Mouse (Mus musculus): Measurements from ENCODE around the gene Hist1h1c.
"Not testable (repeated sequence)": the region's sequence is repeated elsewhere in the genome, so short reads cannot be mapped to it uniquely, and the experiment has no call there.

Gene Hist1h1c

DNA sequence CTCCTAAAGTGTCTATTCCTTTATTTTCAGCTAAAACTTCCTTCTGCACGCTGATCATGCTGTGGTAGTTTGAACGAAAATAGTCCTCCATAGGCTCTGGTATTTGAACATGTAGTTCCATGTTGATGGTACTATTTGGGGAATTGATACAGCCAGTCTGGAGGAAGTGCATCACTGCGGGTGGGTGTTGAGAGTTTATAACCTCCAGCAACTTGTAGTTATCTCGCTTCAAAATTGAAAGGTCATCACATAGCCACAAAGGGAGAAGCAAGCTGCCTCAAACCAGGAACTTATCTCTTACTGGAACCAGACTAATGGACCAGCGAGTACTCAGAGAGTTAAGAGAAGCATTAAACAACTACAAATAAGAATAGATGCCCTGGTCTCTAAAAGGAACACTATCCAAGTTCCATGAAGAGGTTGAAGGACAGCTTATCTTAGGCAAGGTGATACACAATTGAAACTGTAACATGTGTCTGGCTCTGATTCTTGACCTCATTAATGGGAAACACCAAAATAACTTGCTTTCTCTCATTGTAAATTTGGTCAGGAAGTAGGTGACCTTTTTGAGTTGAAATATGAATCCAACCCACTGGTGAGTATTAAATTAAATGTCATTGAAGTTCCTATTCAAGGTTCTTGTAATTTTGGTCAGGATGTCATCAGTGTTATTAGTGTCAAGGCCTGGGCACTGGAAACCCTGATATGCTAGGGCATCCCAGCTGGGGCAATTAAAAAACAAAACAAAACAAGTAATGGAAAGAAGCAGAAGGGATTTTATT lies 22.2 kb upstream of the Hist1h1c start:
- peak in 1 of 2 experiments; percentile 66 for DNase-seq (ENCODE audit: inconsistent age in 2 of 2, low spot score in 1 of 2)

DNA sequence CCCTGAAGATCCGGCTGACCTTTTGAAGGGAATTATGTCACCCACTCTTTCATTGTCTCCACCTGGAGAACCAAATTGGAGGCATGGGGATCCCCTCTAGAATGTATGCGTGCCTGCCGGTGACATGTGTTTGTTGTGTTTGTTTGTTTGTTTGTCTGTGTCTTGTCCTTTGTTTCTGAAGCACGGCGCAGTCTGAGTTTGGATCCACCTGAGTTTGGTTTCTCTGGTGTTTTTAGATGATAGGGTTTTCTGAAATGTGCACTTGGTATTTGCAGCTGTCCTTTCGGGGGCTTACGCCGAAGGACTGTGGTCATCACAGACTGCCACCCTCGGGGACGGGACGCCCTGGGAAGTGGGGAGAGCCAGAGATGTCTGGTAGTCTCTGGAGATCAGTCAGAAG lies 21.4 kb upstream of the Hist1h1c start:
- DNase-seq (ENCODE audit: inconsistent age in 2 of 2, low spot score in 1 of 2) = no peak

DNA sequence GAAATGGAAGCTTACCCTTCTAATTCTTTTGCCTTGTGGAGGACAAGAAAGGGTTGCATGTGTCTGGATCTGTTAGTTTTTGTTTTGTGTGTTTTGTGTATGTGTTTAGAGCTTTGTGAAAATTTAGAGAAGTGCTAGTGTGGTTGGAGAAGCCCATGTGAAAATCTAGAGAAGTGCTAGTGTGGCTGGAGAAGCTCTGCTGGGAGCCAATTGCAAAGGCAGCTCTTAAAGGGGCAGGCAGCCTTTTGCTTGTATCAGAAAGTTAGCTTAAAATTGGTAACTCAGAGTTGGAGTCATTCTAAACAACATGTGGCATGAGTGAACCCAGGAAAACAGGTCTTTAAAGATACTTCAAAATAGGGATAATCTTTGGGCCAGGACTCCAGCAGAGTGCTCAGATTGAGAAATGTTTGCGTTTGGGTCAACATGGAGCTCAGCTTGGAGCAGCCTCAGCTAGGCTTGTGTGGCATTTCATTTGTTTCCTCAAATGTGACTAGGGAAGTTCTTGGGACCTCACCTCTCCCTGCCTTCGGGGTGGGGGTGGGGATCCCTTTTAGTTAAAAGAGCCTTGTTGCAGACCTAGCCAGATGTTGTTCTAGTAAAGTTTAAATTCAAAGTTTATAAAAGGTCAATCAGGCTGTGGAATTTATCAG lies 20.9 kb upstream of the Hist1h1c start:
- DNase-seq (ENCODE audit: inconsistent age in 2 of 2, low spot score in 1 of 2) = not testable (repeated sequence)

DNA sequence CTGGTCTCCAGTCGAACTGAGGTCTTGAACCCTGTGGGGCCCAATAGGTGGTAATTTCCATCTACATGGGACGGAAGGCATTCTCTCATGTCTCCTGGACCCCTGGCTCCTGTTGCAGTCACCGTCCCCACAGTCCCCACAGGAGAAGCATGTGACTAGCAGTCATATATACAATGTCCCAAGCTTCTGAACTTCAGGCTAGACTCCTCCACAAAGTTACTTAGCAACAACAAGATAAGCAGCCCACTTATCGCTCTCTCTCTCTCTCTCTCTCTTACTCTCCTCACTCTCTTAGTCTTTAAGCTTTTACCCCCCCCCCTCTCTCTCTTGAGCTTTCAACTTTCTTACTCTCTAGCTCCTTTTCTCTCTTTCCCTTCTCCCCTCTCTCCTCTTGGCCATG lies 14.4 kb upstream of the Hist1h1c start:
- DNase-seq (ENCODE audit: inconsistent age in 2 of 2, low spot score in 1 of 2) = no peak

DNA sequence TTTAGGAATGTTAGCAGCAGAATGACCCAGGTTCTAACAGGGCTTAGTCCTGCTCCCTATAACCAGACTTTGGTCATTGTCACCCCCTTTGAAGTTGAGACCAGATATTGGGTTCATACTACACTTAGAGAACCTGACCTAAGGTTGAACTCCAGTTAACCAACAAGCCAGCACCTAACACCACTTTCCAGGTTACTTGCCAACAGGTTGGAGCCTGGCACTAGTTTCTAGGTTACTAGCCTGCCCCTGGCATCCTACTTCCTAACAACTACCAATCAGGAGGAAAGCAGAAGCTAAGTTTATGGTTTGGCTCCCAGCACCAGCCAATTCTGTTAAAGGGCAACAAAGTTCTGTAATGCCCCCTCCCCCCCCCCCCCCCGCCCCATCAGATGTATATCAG lies 13.4 kb upstream of the Hist1h1c start:
- DNase-seq (ENCODE audit: inconsistent age in 2 of 2, low spot score in 1 of 2) = no peak

DNA sequence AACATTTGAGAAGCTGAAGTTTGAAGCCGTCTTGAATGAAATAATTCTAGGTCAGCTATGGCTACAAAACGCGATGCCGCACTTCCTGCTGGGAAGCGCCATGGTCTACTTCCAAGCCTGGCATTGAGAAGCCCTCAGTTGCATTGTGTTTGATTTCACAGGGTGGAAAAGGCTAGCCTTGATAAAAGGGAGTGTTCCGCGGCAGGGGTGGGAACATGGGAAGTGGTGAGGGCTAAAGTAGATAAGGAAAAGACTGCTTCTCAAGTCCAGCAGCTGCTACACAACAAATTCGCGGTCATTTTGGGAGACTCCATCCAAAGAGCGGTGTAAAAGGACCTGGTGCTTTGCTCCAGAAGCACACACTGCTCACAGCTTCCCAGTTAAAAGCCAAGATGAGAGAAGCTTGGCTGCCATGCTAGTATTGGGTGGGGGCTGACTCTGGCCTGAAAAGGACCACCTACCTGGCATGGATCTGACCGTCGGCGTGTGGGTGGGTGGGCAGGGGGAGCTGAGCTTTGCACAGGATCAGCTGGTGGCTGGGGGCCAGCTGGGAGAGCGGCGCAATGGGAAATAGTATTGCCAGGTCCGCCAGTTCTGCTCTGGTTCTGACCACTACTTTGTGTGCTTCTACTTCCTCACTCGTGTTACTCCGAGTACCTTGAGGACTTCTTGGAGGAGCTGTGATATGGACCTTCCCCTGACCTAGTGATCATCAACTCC lies 10.0 kb upstream of the Hist1h1c start:
- no peak for DNase-seq (ENCODE audit: inconsistent age in 2 of 2, low spot score in 1 of 2)

DNA sequence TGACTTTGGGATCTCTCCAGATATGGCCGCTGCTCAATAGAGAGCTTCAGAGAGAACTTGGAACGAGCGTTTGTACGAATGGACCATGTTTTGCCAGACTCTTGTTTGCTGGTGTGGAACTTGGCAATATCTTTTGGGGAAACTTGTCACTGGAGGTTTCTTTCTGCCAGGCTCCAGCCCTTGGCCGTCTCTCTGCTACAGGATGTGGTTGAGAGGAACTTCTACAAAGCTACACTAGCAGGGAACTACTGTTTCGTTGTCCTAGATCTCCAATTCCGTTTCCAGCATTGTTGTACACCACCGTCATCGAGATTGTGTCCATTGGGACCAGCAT lies 9.4 kb upstream of the Hist1h1c start:
- no peak for DNase-seq (ENCODE audit: inconsistent age in 2 of 2, low spot score in 1 of 2)

DNA sequence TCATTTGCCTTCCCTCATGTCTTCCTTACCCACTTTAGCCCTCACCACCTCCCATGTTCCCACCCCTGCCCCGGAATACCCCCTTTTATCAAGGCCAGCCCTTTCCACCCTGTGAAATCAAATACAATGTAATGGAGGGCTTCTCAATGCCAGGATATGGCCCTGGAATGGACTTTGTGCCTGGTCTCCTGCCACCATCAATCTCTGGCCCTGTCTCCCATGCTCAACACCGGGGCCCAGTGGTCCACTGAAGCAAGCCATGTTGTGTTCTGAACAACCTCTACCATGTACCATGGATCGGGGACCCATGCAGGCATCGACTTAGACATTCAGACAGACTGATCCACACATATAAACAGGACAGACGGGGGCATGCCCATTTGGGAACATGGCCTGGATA lies 8.9 kb upstream of the Hist1h1c start:
- no peak for DNase-seq (ENCODE audit: inconsistent age in 2 of 2, low spot score in 1 of 2)

DNA sequence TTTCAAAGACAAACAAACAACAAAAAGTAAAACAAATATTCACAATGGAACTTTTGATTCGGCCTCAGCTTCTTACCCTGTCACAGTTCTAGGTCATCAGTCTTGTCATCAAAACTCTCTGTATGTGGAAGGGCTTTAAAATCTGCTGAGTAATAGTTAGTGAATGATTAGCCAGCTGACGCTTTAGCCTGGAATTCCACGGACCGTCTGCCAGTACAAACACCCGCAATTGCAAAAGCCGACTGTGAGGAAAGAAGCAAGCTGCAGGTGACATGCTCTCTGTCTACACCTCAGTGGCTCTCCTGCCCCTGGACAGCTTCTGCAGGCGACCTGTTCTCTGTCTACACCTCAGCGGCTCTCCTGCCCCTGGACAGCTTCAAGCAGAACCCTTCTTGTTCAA lies 8.1 kb upstream of the Hist1h1c start:
- DNase-seq (ENCODE audit: inconsistent age in 2 of 2, low spot score in 1 of 2) = peak in 1 of 2 experiments; percentile 75

DNA sequence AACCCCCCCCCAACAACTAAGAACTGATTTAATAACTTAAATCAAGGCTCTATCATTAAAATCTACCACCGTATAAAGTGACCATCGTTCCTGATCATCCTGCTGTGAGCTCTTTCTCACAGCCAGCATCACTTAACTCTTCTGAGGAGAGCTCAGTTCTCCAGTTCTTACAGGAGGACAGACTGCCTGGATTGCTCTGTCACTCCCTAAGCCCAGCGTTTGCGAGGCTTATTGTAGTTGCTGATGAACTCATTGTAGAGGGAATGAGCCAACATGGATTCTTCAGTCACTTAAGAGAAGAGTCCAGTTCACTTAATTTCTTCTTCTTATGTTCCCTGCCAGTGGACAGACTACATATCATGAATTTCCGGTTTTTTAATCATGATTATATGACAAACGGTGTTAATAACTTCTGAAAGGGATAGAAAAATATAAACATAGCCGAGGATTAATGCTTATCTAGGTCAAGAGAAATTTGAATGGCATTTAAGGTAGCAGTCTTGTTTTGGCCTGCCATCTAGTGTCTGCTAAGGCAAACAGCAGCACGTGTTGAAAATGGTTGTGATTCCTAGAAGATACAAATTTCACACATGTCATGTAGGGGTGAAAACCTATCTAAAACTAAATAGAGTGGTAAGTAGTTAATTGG lies 6.3 kb upstream of the Hist1h1c start:
- DNase-seq (ENCODE audit: inconsistent age in 2 of 2, low spot score in 1 of 2) = peak in 1 of 2 experiments; percentile 74

DNA sequence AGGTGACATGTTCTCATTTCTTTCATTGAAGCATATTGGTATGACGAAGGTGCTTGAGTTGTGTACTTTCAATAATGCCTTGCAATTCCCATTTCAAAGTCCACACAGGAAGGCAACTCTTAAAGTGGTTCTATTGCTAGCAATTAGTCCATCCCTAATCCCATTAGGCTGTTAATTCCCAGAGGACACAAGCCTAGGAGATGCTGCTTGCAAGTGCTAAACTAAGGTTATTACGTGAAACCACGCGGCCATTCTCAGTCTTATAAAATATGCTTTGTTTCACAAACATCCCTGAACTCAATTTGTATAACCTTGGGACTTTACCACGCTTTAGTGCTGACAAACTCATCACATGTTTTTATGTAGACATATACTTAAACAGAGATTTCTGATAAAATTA lies 1.5 kb upstream of the Hist1h1c start:
- DNase-seq (ENCODE audit: inconsistent age in 2 of 2, low spot score in 1 of 2) = no peak

GRCm38 (mm10) chr13:23738041-23738440 lies 567 bp upstream of the Hist1h1c start:
- peak in 1 of 2 experiments; percentile 57 for DNase-seq (ENCODE audit: inconsistent age in 2 of 2, low spot score in 1 of 2)

- peak; percentile 96 to 98 for DNase-seq (ENCODE audit: inconsistent age in 2 of 2, low spot score in 1 of 2)
Measured at GRCm38 (mm10) chr13:23739069-23739921, 687 bp downstream of the Hist1h1c start.

DNA sequence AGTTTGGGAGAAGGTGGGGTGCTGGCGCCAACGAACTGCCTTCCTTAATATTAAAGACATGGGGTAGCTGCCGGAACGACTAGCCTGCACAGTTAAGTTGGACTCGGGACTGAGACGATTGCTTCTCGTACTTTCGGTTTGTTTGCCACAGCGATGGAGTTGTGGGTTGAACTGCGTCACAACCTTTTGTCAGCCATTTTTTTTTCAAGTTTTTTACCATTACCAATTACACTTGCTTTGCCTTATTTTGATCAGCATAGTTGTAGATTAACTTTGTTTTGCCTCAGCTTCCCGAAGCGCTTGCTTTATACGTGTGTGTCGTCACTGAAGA lies 1.3 kb downstream of the Hist1h1c start:
- DNase-seq (ENCODE audit: inconsistent age in 2 of 2, low spot score in 1 of 2) = no peak

DNA sequence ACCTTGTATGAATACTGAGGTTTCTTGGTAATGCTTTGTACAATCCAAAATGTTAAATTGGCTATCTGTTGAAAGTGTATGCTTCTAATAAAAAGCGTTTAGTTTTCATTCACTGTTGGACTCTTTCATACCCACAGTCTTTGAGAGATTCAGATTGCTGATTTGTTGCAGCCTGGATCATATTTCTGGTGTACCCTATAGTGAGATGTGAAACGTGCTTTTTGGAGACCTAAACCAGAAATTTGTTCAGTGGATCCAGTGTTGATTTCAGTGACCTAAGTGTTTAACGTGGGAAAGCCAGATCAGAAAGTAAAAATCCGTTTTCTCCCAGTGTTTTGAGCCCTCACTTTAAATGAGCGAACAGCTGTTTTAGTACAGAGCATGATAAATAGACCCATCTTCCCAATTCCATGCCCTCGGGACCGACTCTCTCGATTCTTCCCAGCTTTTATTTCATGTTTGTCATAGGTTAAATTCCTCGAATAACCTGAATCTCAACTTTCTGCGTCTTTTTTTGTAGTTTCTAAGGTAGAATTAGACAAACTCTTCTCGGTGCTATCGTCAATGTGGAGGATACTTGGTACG lies 1.7 kb downstream of the Hist1h1c start:
- no peak for DNase-seq (ENCODE audit: inconsistent age in 2 of 2, low spot score in 1 of 2)

DNA sequence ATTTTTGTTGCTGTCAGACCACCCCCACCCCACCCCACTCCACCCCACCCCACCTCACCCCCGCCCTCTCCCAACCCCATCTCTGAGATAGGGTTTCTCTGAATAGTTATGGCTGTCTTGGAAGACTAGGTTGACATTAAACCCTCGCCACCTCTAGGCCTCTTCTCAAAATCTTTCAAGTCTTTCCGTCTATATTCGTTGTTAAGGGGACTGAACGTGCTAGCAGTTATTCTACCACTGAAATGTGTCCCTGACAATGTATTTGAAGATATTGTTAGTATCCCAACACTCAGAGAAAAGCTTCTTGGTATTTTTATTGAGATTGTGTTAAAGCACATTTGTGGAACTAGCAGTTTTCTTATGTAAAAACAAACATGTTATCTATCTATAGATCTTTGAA lies 2.3 kb downstream of the Hist1h1c start:
- DNase-seq (ENCODE audit: inconsistent age in 2 of 2, low spot score in 1 of 2) = no peak

- no peak for DNase-seq (ENCODE audit: inconsistent age in 2 of 2, low spot score in 1 of 2)
Measured at GRCm38 (mm10) chr13:23742007-23742406, 3.4 kb downstream of the Hist1h1c start.

- no peak for DNase-seq (ENCODE audit: inconsistent age in 2 of 2, low spot score in 1 of 2)
Measured at GRCm38 (mm10) chr13:23743215-23743614, 4.6 kb downstream of the Hist1h1c start.

GRCm38 (mm10) chr13:23743963-23744362 lies 5.4 kb downstream of the Hist1h1c start:
- no peak for DNase-seq (ENCODE audit: inconsistent age in 2 of 2, low spot score in 1 of 2)
